Mouse (Mus musculus) ES-E14 (cell line): Measurements from ENCODE around the gene Ppp2r1b. TPM values are rescaled to one million over a fixed set of nuclear protein-coding genes. Genes with fewer than 3 reads are reported as not detected.

Experiments used
- DNase-seq: peaks from one replicate; pipeline ENCODE4 v3.0.0-alpha.2; 2013; ENCODE audit warnings: low read depth, low spot score
- H3K27ac ChIP-seq: 2 replicates; pipeline ENCODE4 v1.5.1; 2012; ENCODE audit warnings: low read depth, mild to moderate bottlenecking, low read length, moderate library complexity, mixed read lengths; ENCODE audit not compliant: poor library complexity, insufficient read depth, severe bottlenecking
- H3K36me3 ChIP-seq: 2 replicates; pipeline ENCODE4 v1.6.1; 2012; ENCODE audit warnings: mild to moderate bottlenecking, low read length, moderate library complexity, mixed read lengths; ENCODE audit not compliant: control insufficient read depth, poor library complexity, insufficient read depth, severe bottlenecking
- H3K4me1 ChIP-seq, 2 experiments: fragments of 150-350 bp in 1 of 2; sonication (generic) in 1 of 2; 2 replicates each; pipeline ENCODE4 v1.6.1; 2012; ENCODE audit warnings: low read length in 2 of 2, mild to moderate bottlenecking in 1 of 2, mixed read lengths in 1 of 2; ENCODE audit not compliant: control insufficient read depth in 2 of 2, insufficient read depth in 2 of 2, poor library complexity in 1 of 2
- H3K4me3 ChIP-seq, 2 experiments: fragments of 150-350 bp in 1 of 2; sonication (generic) in 1 of 2; 2 replicates each; pipeline ENCODE4 v1.5.1; 2012; ENCODE audit warnings: low read length in 2 of 2, low read depth in 1 of 2, mild to moderate bottlenecking in 1 of 2, mixed read lengths in 1 of 2; ENCODE audit not compliant: insufficient read depth in 1 of 2, poor library complexity in 1 of 2, severe bottlenecking in 1 of 2
- H3K9ac ChIP-seq: 2 replicates; pipeline ENCODE4 v1.6.1; 2012; ENCODE audit warnings: low read depth, mild to moderate bottlenecking, low read length, mixed read lengths; ENCODE audit not compliant: poor library complexity, insufficient read depth, severe bottlenecking
- H3K9me3 ChIP-seq: fragments of 150-350 bp; sonication (generic); 2 replicates; pipeline ENCODE4 v1.6.1; 2012; ENCODE audit warnings: low read depth, mild to moderate bottlenecking, low read length; ENCODE audit not compliant: control insufficient read depth, insufficient read depth
- CHD2 ChIP-seq: IDR thresholded peaks from 2 replicates; pipeline ENCODE4 v1.6.1; 2014; ENCODE audit warnings: mild to moderate bottlenecking, low read depth, low read length, inconsistent platforms
- HCFC1 ChIP-seq: IDR thresholded peaks from 2 replicates; pipeline ENCODE4 v1.6.1; 2012; ENCODE audit warnings: low read length, inconsistent platforms, borderline replicate concordance; ENCODE audit not compliant: insufficient read depth
- MAFK ChIP-seq: IDR thresholded peaks from 2 replicates; pipeline ENCODE4 v1.6.1; 2014; ENCODE audit warnings: mild to moderate bottlenecking, low read depth, low read length, inconsistent platforms; ENCODE audit not compliant: insufficient read depth
- ZC3H11A ChIP-seq: IDR thresholded peaks from 2 replicates; pipeline ENCODE4 v1.6.1; 2012; ENCODE audit warnings: low read depth, mild to moderate bottlenecking, inconsistent platforms, low read length, borderline replicate concordance
- ZNF384 ChIP-seq: IDR thresholded peaks from 2 replicates; pipeline ENCODE4 v1.6.1; 2012; ENCODE audit warnings: low read depth, low read length, inconsistent platforms
- in situ Hi-C, 2 experiments: fragments of 600-800 bp; cut with MboI; formaldehyde crosslinking; loops; one replicate each; pipeline ENCODE4 v1.15.1; 2025; ENCODE audit warnings: low sequenced_read_pairs in 2 of 2, inconsistent platforms in 1 of 2; ENCODE audit not compliant: unreplicated experiment in 2 of 2
- total RNA-seq: library from RNA; depleted of rRNA; stranded (reverse); fragments of 300-350 nt; gene quantifications from 2 replicates; pipeline ENCODE4 v1.2.3, GENCODE M21; 2012

Ppp2r1b gene
- total RNA-seq, 1 experiment: 41.6 TPM

- Histone ChIP-seq H3K4me1 (peaks cover 0 to 6% of the 10 kb centered on the region in 2 experiments; a peak in 1 of 4 replicates), H3K27ac (no peak overlapping the region), H3K36me3 (peaks cover 12% of the 10 kb centered on the region), H3K4me3 (no peak overlapping the region), H3K9me3 (no peaks in the 10 kb centered on the region), H3K9ac (no peak overlapping the region)
- in situ Hi-C loops: no loop called here
- DNase-seq: no peak
- TF ChIP-seq ZC3H11A (no peak), HCFC1 (no peak), MAFK (no peak), ZNF384 (no peak), CHD2 (no peak)
Observed at GRCm38 (mm10) chr9:50884741-50885599, 39.9 kb downstream of the Ppp2r1b start.

GRCm38 (mm10) chr9:50885600-50885987 is 40.5 kb downstream of the Ppp2r1b start:
- no peak overlapping the region for H3K4me3 ChIP-seq
- no peak for DNase-seq
- no peak for TF ChIP-seq MAFK
- TF ChIP-seq CHD2: no peak
- no peak for TF ChIP-seq ZC3H11A
- TF ChIP-seq ZNF384: no peak
- TF ChIP-seq HCFC1: no peak
- H3K4me1 ChIP-seq: peaks cover 0 to 6% of the 10 kb centered on the region in 2 experiments; a peak in 1 of 4 replicates
- in situ Hi-C loops: no loop called here
- H3K9ac ChIP-seq: no peak overlapping the region
- no peak overlapping the region for H3K27ac ChIP-seq
- H3K36me3 ChIP-seq: peaks cover 6% of the 10 kb centered on the region
- H3K9me3 ChIP-seq: no peaks in the 10 kb centered on the region

- Histone ChIP-seq H3K4me1 (peaks cover 0 to 6% of the 10 kb centered on the region in 2 experiments; a peak in 1 of 4 replicates), H3K36me3 (peaks cover 3% of the 10 kb centered on the region; the same call in 1 of the 2 replicates), H3K9me3 (no peaks in the 10 kb centered on the region), H3K4me3 (no peak overlapping the region), H3K9ac (no peak overlapping the region), H3K27ac (no peak overlapping the region)
- no peak for TF ChIP-seq ZC3H11A
- TF ChIP-seq ZNF384: no peak
- no peak for TF ChIP-seq CHD2
- TF ChIP-seq HCFC1: no peak
- TF ChIP-seq MAFK: no peak
- in situ Hi-C loops: no loop called here
- no peak for DNase-seq
Observed at GRCm38 (mm10) chr9:50886870-50887269, 41.8 kb downstream of the Ppp2r1b start.

- no peak overlapping the region for H3K27ac ChIP-seq
- H3K9ac ChIP-seq: no peak overlapping the region
- no peaks in the 10 kb centered on the region for H3K9me3 ChIP-seq
- TF ChIP-seq CHD2 (no peak), HCFC1 (no peak), ZNF384 (no peak), MAFK (no peak), ZC3H11A (no peak)
- no peak for DNase-seq
- in situ Hi-C loops: no loop called here
- H3K4me1 ChIP-seq: peaks cover 0 to 6% of the 10 kb centered on the region in 2 experiments; a peak in 1 of 4 replicates
- peaks cover 3% of the 10 kb centered on the region; the same call in 1 of the 2 replicates for H3K36me3 ChIP-seq
- no peak overlapping the region for H3K4me3 ChIP-seq
Observed at GRCm38 (mm10) chr9:50887351-50887750, 42.2 kb downstream of the Ppp2r1b start.
